Mouse (Mus musculus): ENCODE data around the gene Thap7. TPM values are rescaled to one million over a fixed set of nuclear protein-coding genes. Genes with fewer than 3 reads are reported as not detected.

The Thap7 gene
- polyA plus RNA-seq, 1 experiment from 2014 or later = 21.4 TPM

- peak overlapping the region; percentile 47; the same call in 1 of the 2 replicates for H3K9ac ChIP-seq
- H3K4me2 ChIP-seq = peak overlapping the region; percentile 89
- H3K4me1 ChIP-seq (replicated peaks) = peaks cover 20% of the 10 kb centered on the region
- peaks cover 32% of the 10 kb centered on the region for H3K27me3 ChIP-seq
- peak overlapping the region; percentile 56 for H3K4me3 ChIP-seq (replicated peaks)
- 0 out of 2 replicates have a peak overlapping the region, but pooled peaks have one; percentile 3 for H3K27ac ChIP-seq (replicated peaks)
- WGBS (ENCODE audit: insufficient replicate concordance) = 44% methylated on average over 14 of the region's 14 CpGs
- peaks cover 40% of the 10 kb centered on the region for H3K36me3 ChIP-seq (replicated peaks)
- no peak for ATAC-seq (ENCODE audit: insufficient read depth)
- no peaks in the 10 kb centered on the region for H3K9me3 ChIP-seq (replicated peaks)
These were observed 42.2 kb downstream of the Thap7 start for GRCm38 (mm10) chr16:17488478-17489468.

DNA sequence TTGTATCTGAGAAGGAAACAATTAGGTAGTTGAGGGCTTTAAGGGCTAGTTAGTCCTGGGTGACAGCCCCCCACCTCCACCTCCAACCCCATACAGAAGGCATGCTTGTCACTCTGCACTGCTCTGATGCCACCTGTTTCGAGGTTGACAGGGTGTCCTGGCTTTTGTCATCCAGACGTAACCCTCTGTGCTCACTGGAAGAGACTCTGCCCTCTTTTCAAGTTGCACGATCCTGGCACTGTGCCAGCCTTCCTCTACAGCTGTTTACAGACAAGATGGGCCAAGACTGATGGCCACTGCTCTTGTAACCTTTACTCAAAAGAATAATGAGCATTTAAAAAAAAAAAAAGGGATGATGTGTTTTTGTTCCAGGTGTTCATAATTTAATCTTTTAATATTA is 44.4 kb downstream of the Thap7 start:
- H3K27me3 ChIP-seq = peaks cover 22% of the 10 kb centered on the region
- 58% methylated on average over 3 of the region's 3 CpGs for WGBS (ENCODE audit: insufficient replicate concordance)
- H3K9ac ChIP-seq = no peak overlapping the region
- H3K27ac ChIP-seq (replicated peaks) = no peak overlapping the region
- peaks cover 58% of the 10 kb centered on the region for H3K36me3 ChIP-seq (replicated peaks)
- H3K4me2 ChIP-seq = no peak overlapping the region
- no peak overlapping the region for H3K4me3 ChIP-seq (replicated peaks)
- peak; percentile 21; the same call in 1 of the 2 replicates for ATAC-seq (ENCODE audit: insufficient read depth)
- no peaks in the 10 kb centered on the region for H3K9me3 ChIP-seq (replicated peaks)
- peaks cover 26% of the 10 kb centered on the region for H3K4me1 ChIP-seq (replicated peaks)

GRCm38 (mm10) chr16:17481465-17481864 is 49.5 kb downstream of the Thap7 start:
- H3K4me2 ChIP-seq = no peak overlapping the region
- no peaks in the 10 kb centered on the region for H3K27me3 ChIP-seq
- ATAC-seq (ENCODE audit: insufficient read depth) = peak; percentile 45; the same call in 1 of the 2 replicates
- H3K9me3 ChIP-seq (replicated peaks) = no peaks in the 10 kb centered on the region
- no peak overlapping the region for H3K4me3 ChIP-seq (replicated peaks)
- peaks cover 57% of the 10 kb centered on the region for H3K36me3 ChIP-seq (replicated peaks)
- WGBS (ENCODE audit: insufficient replicate concordance) = 13% methylated on average over 2 of the region's 2 CpGs
- H3K27ac ChIP-seq (replicated peaks) = no peak overlapping the region
- no peak overlapping the region for H3K9ac ChIP-seq
- H3K4me1 ChIP-seq (replicated peaks) = peaks cover 36% of the 10 kb centered on the region

- Histone ChIP-seq H3K9me3 (replicated peaks) (no peaks in the 10 kb centered on the region), H3K4me3 (replicated peaks) (no peak overlapping the region), H3K4me1 (replicated peaks) (peaks cover 36% of the 10 kb centered on the region), H3K36me3 (replicated peaks) (peaks cover 37% of the 10 kb centered on the region), H3K27ac (replicated peaks) (no peak overlapping the region), H3K27me3 (no peaks in the 10 kb centered on the region), H3K9ac (no peak overlapping the region), H3K4me2 (no peak overlapping the region)
- WGBS (ENCODE audit: insufficient replicate concordance) = 50% methylated on average over 4 of the region's 4 CpGs
- 0 out of 2 replicates have a peak, but pooled peaks have one; percentile 28 for ATAC-seq (ENCODE audit: insufficient read depth)
These were observed 52.5 kb downstream of the Thap7 start for GRCm38 (mm10) chr16:17478331-17478943.

Other genes with a start within 250 kb of the Thap7 start
- 194 and 213 TPM in 2 replicates for gene Serpind1, start 199.8 kb downstream of the Thap7 start, polyA plus RNA-seq (2015; fragmentation: Nextera tagmentation; extraction: Ambion mirVana)
- 8.8 and 9.2 TPM in 2 replicates for gene Snap29, start 125.2 kb downstream of the Thap7 start, polyA plus RNA-seq (2015; fragmentation: Nextera tagmentation; extraction: Ambion mirVana)
- gene Pi4ka, start 124.8 kb downstream of the Thap7 start, polyA plus RNA-seq (2015; fragmentation: Nextera tagmentation; extraction: Ambion mirVana) = 12.0 and 13.4 TPM in 2 replicates
- 28.2 and 29.3 TPM in 2 replicates for gene Crkl, start 79.1 kb downstream of the Thap7 start, polyA plus RNA-seq (2015; fragmentation: Nextera tagmentation; extraction: Ambion mirVana)
- 2.3 and 3.4 TPM in 2 replicates for gene Aifm3, start 41.5 kb downstream of the Thap7 start, polyA plus RNA-seq (2015; fragmentation: Nextera tagmentation; extraction: Ambion mirVana)
- 20.7 and 21.0 TPM in 2 replicates for gene Lztr1, start 22.4 kb downstream of the Thap7 start, polyA plus RNA-seq (2015; fragmentation: Nextera tagmentation; extraction: Ambion mirVana)
- not detected in 2 replicates for gene Lrrc74b, start 30.1 kb upstream of the Thap7 start, polyA plus RNA-seq (2015; fragmentation: Nextera tagmentation; extraction: Ambion mirVana)
- gene P2rx6, start 30.7 kb upstream of the Thap7 start, polyA plus RNA-seq (2015; fragmentation: Nextera tagmentation; extraction: Ambion mirVana) = 0.09 and 0.14 TPM in 2 replicates
- 1.9 and 2.4 TPM in 2 replicates for gene Slc7a4, start 52.1 kb upstream of the Thap7 start, polyA plus RNA-seq (2015; fragmentation: Nextera tagmentation; extraction: Ambion mirVana)
- 14.0 and 14.3 TPM in 2 replicates for gene Smpd4, start 88.2 kb upstream of the Thap7 start, polyA plus RNA-seq (2015; fragmentation: Nextera tagmentation; extraction: Ambion mirVana)
- gene Ccdc74a, start 115.3 kb upstream of the Thap7 start, polyA plus RNA-seq (2015; fragmentation: Nextera tagmentation; extraction: Ambion mirVana) = 2.0 and 2.5 TPM in 2 replicates
- 15.9 and 17.1 TPM in 2 replicates for gene Med15, start 201.8 kb upstream of the Thap7 start, polyA plus RNA-seq (2015; fragmentation: Nextera tagmentation; extraction: Ambion mirVana)
- gene Klhl22, start 228.5 kb upstream of the Thap7 start, polyA plus RNA-seq (2015; fragmentation: Nextera tagmentation; extraction: Ambion mirVana) = 13.0 and 14.3 TPM in 2 replicates